Mouse (Mus musculus) frontal cortex, adult (tissue): ENCODE measurements around the gene Ccdc17.
A peak's percentile ranks its signal among the peaks of the same experiment; 100 is the strongest.

ENCODE experiments used
- ATAC-seq: cut with Nextera tagmentation; 2 replicates; pipeline ENCODE4 v1.9.2; 2017; ENCODE audit warnings: mild to moderate bottlenecking, moderate library complexity, mixed read lengths; ENCODE audit not compliant: low TSS enrichment

The Ccdc17 gene

GRCm38 (mm10) chr4:116596379-116596778, at the start of gene Ccdc17:
Gene Ccdc17 (plus strand): TSS chr4:116596654.
- ATAC-seq = no peak

- ATAC-seq = no peak
These were observed 46.0 kb upstream of the Ccdc17 start for GRCm38 (mm10) chr4:116550432-116550831.

GRCm38 (mm10) chr4:116553035-116553434, 43.4 kb upstream of the Ccdc17 start:
- ATAC-seq = no peak

- ATAC-seq = peak; percentile 21; the same call in 1 of the 2 replicates
These were observed 40.8 kb upstream of the Ccdc17 start, which contains the start of gene Tmem69 for GRCm38 (mm10) chr4:116555413-116556300. Gene Tmem69 (minus strand): TSS chr4:116555936.

GRCm38 (mm10) chr4:116556561-116557305, 39.7 kb upstream of the Ccdc17 start:
- peak; percentile 91 for ATAC-seq

- ATAC-seq = peak; percentile 85
These were observed 38.9 kb upstream of the Ccdc17 start, which contains the start of gene Gpbp1l1 for GRCm38 (mm10) chr4:116557306-116558121. Gene Gpbp1l1 (plus strand): TSS chr4:116557658.

GRCm38 (mm10) chr4:116558151-116558882, 38.1 kb upstream of the Ccdc17 start:
- ATAC-seq = no peak

- no peak for ATAC-seq
These were observed 661 bp upstream of the Ccdc17 start for GRCm38 (mm10) chr4:116595793-116596192.

- ATAC-seq = peak; percentile 89
These were observed 776 bp downstream of the Ccdc17 start for GRCm38 (mm10) chr4:116596978-116597881.

- no peak for ATAC-seq
These were observed 16.2 kb downstream of the Ccdc17 start for GRCm38 (mm10) chr4:116612621-116613020.

- ATAC-seq = no peak
These were observed 18.8 kb downstream of the Ccdc17 start for GRCm38 (mm10) chr4:116615237-116615636.

- ATAC-seq = no peak
These were observed 28.4 kb downstream of the Ccdc17 start for GRCm38 (mm10) chr4:116624831-116625230.

- ATAC-seq = peak; percentile 60
These were observed 30.4 kb downstream of the Ccdc17 start for GRCm38 (mm10) chr4:116626658-116627358.

GRCm38 (mm10) chr4:116627359-116627716, 30.9 kb downstream of the Ccdc17 start:
- ATAC-seq = peak; percentile 90

GRCm38 (mm10) chr4:116627722-116628662, 31.5 kb downstream of the Ccdc17 start, which contains the start of gene Nasp:
Gene Nasp (minus strand): TSS chr4:116627941.
- ATAC-seq = peak; percentile 94

GRCm38 (mm10) chr4:116635197-116635596, 38.7 kb downstream of the Ccdc17 start:
- ATAC-seq = no peak

GRCm38 (mm10) chr4:116638821-116639220, 42.4 kb downstream of the Ccdc17 start:
- ATAC-seq = no peak

GRCm38 (mm10) chr4:116642071-116642470, 45.6 kb downstream of the Ccdc17 start:
- ATAC-seq = no peak
